Mouse (Mus musculus) stomach, postnatal 0 days (tissue): ENCODE measurements at regions not wholly inside any gene's neighbourhood (a gene's known extent, or its start where the extent isn't known, plus 50 kb on each side); places are given as distances from the start of the nearest gene placed in this dataset.
"Not testable (repeated sequence)": the region's sequence is repeated elsewhere in the genome, so short reads cannot be mapped to it uniquely, and the experiment has no call there.

Experiments used
- CTCF ChIP-seq: IDR thresholded peaks from 2 replicates; pipeline ENCODE4 v1.5.1; 2016; ENCODE audit warnings: antibody characterized with exemption, low read depth, mild to moderate bottlenecking, moderate library complexity
- EP300 ChIP-seq: optimal IDR thresholded peaks from 2 replicates; pipeline ENCODE3; 2016; ENCODE audit warnings: antibody characterized with exemption

DNA sequence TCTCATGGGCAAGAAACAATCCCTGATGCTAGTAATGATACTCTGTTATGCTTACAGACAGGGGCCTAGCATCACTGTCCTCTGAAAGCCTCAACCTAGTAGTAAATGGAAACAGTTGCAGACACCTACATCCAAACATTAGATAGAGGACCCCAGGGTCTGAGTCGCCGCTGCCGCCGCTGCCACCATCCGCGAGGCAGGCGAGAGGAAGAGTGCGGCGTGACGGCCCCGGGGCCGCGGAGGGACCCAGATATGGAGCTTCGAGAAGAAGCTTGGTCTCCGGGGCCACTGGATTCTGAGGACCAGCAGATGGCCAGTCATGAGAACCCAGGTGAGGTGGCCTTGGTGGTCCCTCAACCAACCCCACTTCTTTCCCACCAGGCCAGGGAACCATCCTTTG lies 359.6 kb upstream of the Kynu start:
- TF ChIP-seq EP300, CTCF: not testable (repeated sequence)
